Mouse (Mus musculus) embryo, embryonic 10 days (tissue): ENCODE measurements around the gene Rnase12.
"Not testable (repeated sequence)": the region's sequence is repeated elsewhere in the genome, so short reads cannot be mapped to it uniquely, and the experiment has no call there.

Source experiments
- DNase-seq: peaks from one replicate; pipeline ENCODE4 v3.0.0-alpha.2; 2015; ENCODE audit warnings: low spot score

Gene Rnase12

DNA sequence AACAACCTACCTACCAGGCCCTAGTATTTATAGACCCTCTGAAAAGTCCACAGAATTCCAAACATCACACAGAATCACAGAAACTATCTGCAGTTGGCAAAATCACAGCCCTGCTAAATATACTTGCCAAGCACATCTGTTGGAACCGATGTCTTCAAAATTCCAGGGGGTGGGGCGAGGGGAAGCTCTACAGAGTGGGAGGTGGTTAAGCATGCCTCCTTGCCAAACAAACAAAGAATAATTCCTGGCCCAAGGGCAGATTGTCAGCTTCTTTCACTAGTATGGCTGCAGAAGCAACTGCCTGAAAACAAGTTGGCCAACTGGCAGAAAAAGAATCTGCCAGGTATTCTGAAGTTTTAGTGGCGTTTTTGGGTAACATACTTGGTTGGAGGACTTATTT lies 40.2 kb downstream of the Rnase12 start:
- no peak for DNase-seq

DNA sequence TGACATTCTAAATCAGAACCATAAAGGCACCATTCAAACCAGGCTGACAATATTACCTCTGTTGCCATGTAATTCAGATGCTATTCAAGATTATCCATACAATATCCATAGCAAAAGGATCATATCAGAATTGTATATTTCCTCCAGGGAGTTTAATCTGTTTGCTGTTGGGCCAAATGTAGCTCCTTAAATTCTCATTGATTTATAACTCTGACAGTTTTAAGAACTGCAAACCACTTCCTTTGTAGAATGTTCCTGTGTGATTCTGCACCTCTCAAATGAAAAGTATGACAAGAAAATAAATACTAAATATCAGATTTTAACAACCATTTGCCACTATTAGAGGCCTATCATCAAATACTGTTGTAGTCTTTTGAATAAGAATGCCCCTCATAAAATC lies 41.7 kb downstream of the Rnase12 start:
- no peak for DNase-seq

DNA sequence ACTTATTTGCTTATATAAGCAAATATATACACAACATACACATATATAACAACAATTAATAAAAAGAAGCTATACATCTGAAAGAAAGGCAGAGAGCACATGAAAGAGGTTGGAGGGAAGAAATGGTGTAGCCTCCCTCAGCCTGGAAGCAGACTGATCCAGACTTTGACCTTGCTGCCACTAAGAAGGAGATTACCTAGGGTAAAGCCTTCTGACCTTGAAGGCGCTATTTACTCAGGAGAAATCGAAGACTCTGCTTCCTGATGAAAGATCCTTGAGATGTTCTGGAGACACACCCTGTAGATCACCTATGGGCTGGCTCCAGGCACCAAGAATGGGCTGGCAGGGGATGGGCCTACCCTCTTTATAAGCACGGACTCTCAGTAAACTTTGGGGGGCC lies 42.7 kb downstream of the Rnase12 start:
- not testable (repeated sequence) for DNase-seq

DNA sequence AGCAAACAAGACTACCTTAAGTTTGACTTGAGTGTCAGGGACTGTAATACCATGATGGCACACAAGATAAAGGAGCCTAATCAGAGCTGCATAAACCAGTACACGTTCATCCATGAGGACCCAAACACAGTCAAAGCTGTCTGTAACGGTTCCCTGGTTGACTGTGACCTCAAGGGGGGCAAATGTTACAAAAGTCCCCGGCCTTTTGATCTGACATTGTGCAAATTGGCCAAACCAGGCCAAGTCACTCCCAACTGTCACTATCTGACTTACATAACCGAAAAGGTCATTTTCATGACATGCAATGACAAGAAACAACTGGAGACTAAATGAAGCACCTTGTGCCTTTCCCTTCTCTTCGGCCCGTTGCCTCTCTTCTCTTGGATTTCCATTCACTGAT lies 47.9 kb downstream of the Rnase12 start:
- DNase-seq, result no peak

DNA sequence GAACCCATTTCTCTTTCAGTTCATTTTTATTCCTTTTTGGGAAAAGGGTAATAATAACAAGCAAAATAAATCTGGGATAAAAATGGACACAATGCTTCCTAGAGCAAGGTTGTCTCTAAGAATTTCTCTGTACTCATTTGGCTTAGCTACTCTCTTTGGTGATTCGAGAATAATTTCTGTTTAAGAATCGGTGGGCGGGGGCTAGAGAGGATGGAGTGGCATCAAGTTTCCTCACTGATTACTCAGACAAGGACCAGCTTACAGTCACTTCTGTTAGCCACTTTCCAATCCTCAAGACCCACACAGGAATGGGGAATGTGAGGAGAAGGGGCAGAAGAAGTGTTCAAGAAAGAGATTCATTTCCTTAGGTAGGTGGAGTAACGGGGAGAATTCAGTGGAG lies 48.7 kb downstream of the Rnase12 start:
- no peak for DNase-seq

DNA sequence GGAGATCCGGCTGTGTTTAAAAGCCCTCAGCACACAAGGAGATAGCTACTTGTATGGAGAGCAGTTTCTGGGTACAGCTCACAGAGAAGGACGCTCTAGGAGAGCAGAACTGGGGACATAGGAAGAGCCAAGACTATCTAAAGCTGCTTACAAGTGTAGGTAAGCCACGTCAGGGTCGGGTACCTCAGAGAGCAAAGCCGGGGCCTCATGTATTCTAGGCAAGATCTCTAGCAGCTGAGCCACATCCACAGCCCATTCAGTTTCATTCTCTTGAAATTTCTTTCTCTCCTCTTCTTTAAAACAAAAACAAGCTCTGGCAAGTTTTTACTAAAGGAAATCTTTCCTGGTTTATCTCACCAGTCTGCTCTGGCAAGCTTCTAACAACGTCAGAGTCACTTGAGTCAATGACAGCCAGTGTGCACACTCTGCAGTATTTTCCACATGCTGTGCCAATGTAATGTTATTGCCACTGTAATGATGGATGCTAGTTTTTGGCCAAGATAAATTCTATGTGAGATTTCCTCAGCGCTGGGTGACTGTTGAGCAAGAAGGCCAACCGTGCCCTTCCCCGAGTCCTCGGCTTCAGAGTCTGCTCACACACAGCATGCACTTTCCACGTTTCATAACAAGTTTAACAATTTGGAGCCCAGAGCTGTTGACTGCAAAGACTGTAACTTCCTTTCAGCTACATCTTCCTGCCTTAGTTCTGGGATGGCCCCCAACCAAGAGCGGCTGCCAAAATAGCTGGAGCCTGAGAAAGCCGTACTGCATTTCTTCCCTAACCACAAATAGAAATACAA lies 49.3 kb downstream of the Rnase12 start:
- DNase-seq, result no peak

DNA sequence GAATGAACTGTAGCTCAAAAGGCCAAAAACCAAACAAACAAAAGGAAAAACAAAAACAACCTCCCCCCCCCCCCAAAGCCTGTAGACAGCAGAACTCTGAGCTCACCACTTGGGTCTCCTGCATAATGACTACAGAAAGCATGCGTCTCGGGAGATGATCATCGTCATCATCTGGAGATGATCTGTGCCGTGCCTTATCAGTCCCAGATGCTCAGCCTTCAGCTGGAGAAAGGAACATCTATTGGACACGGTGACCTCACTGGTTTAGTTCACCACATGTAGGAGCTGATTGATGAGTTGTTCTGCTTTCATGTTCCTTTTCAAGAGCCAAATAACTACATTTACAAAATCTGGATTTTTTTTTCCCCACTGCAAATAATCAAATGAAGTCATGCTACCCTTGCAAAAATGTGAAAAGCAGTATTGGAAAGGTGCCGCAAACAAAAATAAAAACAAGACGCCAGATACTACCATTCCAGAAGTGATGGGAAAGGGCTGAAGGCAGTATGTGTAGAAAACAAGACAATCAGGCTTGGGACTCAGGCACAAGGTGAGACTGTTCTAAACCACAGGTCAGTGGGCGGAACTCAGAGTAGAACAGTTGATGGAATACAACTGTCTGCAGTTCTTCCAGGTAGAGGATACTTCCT lies 50.2 kb downstream of the Rnase12 start, which contains the start of gene Rnase10:
Gene Rnase10, plus strand, starts transcription at position 600 of the 650 bp plus-strand sequence.
- peak; percentile 44 for DNase-seq
